Mouse (Mus musculus): ENCODE measurements around the gene Syt16. TPM values are rescaled to one million over a fixed set of nuclear protein-coding genes. Genes with fewer than 3 reads are reported as not detected.

Syt16 gene
- polyA plus RNA-seq, 1 experiment from 2014 or later, result 0.23 TPM

DNA sequence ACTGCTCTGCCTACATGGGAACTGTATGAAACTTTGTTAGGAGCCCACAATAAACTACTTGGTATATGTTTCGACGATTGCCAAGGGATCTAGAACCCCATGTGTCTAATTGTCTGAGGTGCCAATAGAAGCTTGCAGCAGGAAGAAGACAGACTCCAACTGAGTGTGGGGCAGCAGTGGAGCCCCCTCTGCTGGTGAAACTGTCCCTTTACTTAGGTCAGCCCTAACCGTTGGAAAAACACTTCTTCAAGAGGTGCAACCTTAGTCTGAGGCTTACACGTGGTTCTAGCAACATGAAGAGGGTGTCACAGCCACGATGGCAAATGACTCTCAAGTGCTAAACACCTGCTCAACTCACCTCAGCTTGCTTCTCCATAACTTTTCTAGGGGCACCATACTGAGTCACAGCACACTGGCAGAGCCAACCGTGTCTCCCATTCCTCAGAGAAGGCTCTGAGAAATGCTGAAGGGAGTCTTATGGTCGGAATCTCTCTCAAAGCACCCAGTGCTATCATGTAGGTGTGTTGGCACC, 17.3 kb downstream of the Syt16 start:
- H3K27me3 ChIP-seq (ENCODE audit: control insufficient read depth, insufficient read depth, low read length), result no peaks in the 10 kb centered on the region
- no peaks in the 10 kb centered on the region for H3K9me3 ChIP-seq (ENCODE audit: control insufficient read depth, low read length)
- no peak for ATAC-seq (ENCODE audit: insufficient number of reproducible peaks, insufficient read depth, low FRiP score, low read depth)
- H3K4me1 ChIP-seq (ENCODE audit: control insufficient read depth in 2 of 2, insufficient read depth in 2 of 2, low read length in 2 of 2), result peaks cover 0 to 9% of the 10 kb centered on the region in 2 experiments; a peak in 1 of 4 replicates
- H3K9ac ChIP-seq (ENCODE audit: low read length), result no peak overlapping the region
- no peak overlapping the region for H3K4me3 ChIP-seq (ENCODE audit: control insufficient read depth in 1 of 2, insufficient read depth in 1 of 2, low read depth in 1 of 2, low read length in 2 of 2)
- 55% methylated on average over 7 of the region's 7 CpGs for WGBS
- H3K4me2 ChIP-seq (ENCODE audit: low read length), result no peak overlapping the region
- H3K36me3 ChIP-seq (ENCODE audit: control insufficient read depth, insufficient read depth, low read length), result no peaks in the 10 kb centered on the region
- no peak overlapping the region for H3K27ac ChIP-seq (replicated peaks in 1 of 2; ENCODE audit: control insufficient read depth in 1 of 2, insufficient read depth in 1 of 2, low read depth in 2 of 2, low read length in 2 of 2)

GRCm38 (mm10) chr12:74015491-74015890, 18.0 kb downstream of the Syt16 start:
- 65% methylated on average over 5 of the region's 5 CpGs for WGBS
- Histone ChIP-seq H3K9me3 (ENCODE audit: control insufficient read depth, low read length) (no peaks in the 10 kb centered on the region), H3K4me3 (ENCODE audit: control insufficient read depth in 1 of 2, insufficient read depth in 1 of 2, low read depth in 1 of 2, low read length in 2 of 2) (no peak overlapping the region), H3K4me1 (ENCODE audit: control insufficient read depth in 2 of 2, insufficient read depth in 2 of 2, low read length in 2 of 2) (peaks cover 0 to 9% of the 10 kb centered on the region in 2 experiments; a peak in 1 of 4 replicates), H3K27ac (replicated peaks in 1 of 2; ENCODE audit: control insufficient read depth in 1 of 2, insufficient read depth in 1 of 2, low read depth in 2 of 2, low read length in 2 of 2) (no peak overlapping the region), H3K36me3 (ENCODE audit: control insufficient read depth, insufficient read depth, low read length) (no peaks in the 10 kb centered on the region), H3K9ac (ENCODE audit: low read length) (no peak overlapping the region), H3K27me3 (ENCODE audit: control insufficient read depth, insufficient read depth, low read length) (no peaks in the 10 kb centered on the region), H3K4me2 (ENCODE audit: low read length) (no peak overlapping the region)
- ATAC-seq (ENCODE audit: insufficient number of reproducible peaks, insufficient read depth, low FRiP score, low read depth), result no peak

DNA sequence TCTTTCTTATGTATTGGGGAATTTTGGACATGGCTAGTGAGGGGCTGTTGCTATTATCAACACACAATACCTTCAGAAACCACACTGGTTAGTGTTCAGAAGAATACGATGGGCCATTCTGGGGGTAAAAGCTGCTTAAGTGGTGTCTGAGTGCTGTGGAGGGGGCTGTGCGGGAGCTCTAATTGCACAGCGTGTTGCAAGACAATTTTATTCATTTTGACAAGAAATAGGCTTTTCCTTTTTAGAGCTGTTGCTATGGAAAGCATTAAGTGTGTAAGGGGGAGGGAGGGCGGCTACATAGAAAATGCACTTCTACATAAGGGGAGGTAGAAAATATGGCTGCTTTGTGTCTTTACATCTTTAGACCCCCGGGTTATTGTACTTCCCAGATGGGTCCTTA, 25.8 kb downstream of the Syt16 start:
- H3K4me3 ChIP-seq (ENCODE audit: control insufficient read depth in 1 of 2, insufficient read depth in 1 of 2, low read depth in 1 of 2, low read length in 2 of 2), result no peak overlapping the region
- H3K9me3 ChIP-seq (ENCODE audit: control insufficient read depth, low read length), result no peaks in the 10 kb centered on the region
- no peak for ATAC-seq (ENCODE audit: insufficient number of reproducible peaks, insufficient read depth, low FRiP score, low read depth)
- no peak overlapping the region for H3K4me2 ChIP-seq (ENCODE audit: low read length)
- no peak overlapping the region for H3K9ac ChIP-seq (ENCODE audit: low read length)
- H3K36me3 ChIP-seq (ENCODE audit: control insufficient read depth, insufficient read depth, low read length), result no peaks in the 10 kb centered on the region
- no peaks in the 10 kb centered on the region for H3K4me1 ChIP-seq (ENCODE audit: control insufficient read depth in 2 of 2, insufficient read depth in 2 of 2, low read length in 2 of 2)
- H3K27me3 ChIP-seq (ENCODE audit: control insufficient read depth, insufficient read depth, low read length), result no peaks in the 10 kb centered on the region
- WGBS, result 81% methylated on average over 5 of the region's 5 CpGs
- no peak overlapping the region for H3K27ac ChIP-seq (replicated peaks in 1 of 2; ENCODE audit: control insufficient read depth in 1 of 2, insufficient read depth in 1 of 2, low read depth in 2 of 2, low read length in 2 of 2)

GRCm38 (mm10) chr12:74024912-74025311, 27.5 kb downstream of the Syt16 start:
- no peak for ATAC-seq (ENCODE audit: insufficient number of reproducible peaks, insufficient read depth, low FRiP score, low read depth)
- Histone ChIP-seq H3K27me3 (ENCODE audit: control insufficient read depth, insufficient read depth, low read length) (no peaks in the 10 kb centered on the region), H3K4me1 (ENCODE audit: control insufficient read depth in 2 of 2, insufficient read depth in 2 of 2, low read length in 2 of 2) (no peaks in the 10 kb centered on the region), H3K27ac (replicated peaks in 1 of 2; ENCODE audit: control insufficient read depth in 1 of 2, insufficient read depth in 1 of 2, low read depth in 2 of 2, low read length in 2 of 2) (no peak overlapping the region), H3K4me2 (ENCODE audit: low read length) (no peak overlapping the region), H3K36me3 (ENCODE audit: control insufficient read depth, insufficient read depth, low read length) (no peaks in the 10 kb centered on the region), H3K4me3 (ENCODE audit: control insufficient read depth in 1 of 2, insufficient read depth in 1 of 2, low read depth in 1 of 2, low read length in 2 of 2) (no peak overlapping the region), H3K9ac (ENCODE audit: low read length) (no peak overlapping the region), H3K9me3 (ENCODE audit: control insufficient read depth, low read length) (no peaks in the 10 kb centered on the region)
- WGBS, result 86% methylated on average over 2 of the region's 2 CpGs

DNA sequence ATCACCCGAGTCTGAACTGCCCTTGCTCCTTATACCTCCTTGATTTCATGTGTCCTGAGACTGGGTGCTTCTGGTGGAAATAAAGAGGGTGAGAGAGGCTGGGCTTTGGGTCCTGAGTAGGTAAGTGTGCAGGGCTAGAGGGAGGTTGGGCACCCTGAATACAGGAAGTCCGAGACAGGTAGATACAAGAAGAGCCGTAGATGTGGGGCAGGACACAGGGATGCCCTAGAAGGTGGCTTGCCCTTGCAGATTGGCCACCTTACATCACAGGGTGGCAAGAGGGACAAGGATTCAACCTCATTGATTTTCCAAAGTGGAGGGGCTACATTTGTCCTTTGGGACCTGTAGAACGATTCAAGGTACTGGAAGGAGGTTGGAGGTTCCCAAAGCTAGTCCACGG, 45.8 kb downstream of the Syt16 start:
- no peaks in the 10 kb centered on the region for H3K36me3 ChIP-seq (ENCODE audit: control insufficient read depth, insufficient read depth, low read length)
- 81% methylated on average over 5 of the region's 5 CpGs for WGBS
- no peak for ATAC-seq (ENCODE audit: insufficient number of reproducible peaks, insufficient read depth, low FRiP score, low read depth)

GRCm38 (mm10) chr12:74043755-74044154, 46.3 kb downstream of the Syt16 start:
- no peak overlapping the region for H3K4me3 ChIP-seq (ENCODE audit: control insufficient read depth in 1 of 2, insufficient read depth in 1 of 2, low read depth in 1 of 2, low read length in 2 of 2)
- WGBS, result 64% methylated on average over 6 of the region's 6 CpGs
- H3K9me3 ChIP-seq (ENCODE audit: control insufficient read depth, low read length), result no peaks in the 10 kb centered on the region
- ATAC-seq (ENCODE audit: insufficient number of reproducible peaks, insufficient read depth, low FRiP score, low read depth), result no peak
- H3K4me1 ChIP-seq (ENCODE audit: control insufficient read depth in 2 of 2, insufficient read depth in 2 of 2, low read length in 2 of 2), result no peaks in the 10 kb centered on the region
- no peaks in the 10 kb centered on the region for H3K36me3 ChIP-seq (ENCODE audit: control insufficient read depth, insufficient read depth, low read length)
- no peaks in the 10 kb centered on the region for H3K27me3 ChIP-seq (ENCODE audit: control insufficient read depth, insufficient read depth, low read length)
- H3K27ac ChIP-seq (replicated peaks in 1 of 2; ENCODE audit: control insufficient read depth in 1 of 2, insufficient read depth in 1 of 2, low read depth in 2 of 2, low read length in 2 of 2), result no peak overlapping the region
- no peak overlapping the region for H3K4me2 ChIP-seq (ENCODE audit: low read length)
- no peak overlapping the region for H3K9ac ChIP-seq (ENCODE audit: low read length)

More for the DNA sequence above, 45.8 kb downstream of the Syt16 start:
- Histone ChIP-seq H3K9ac (ENCODE audit: low read length) (no peak overlapping the region), H3K4me3 (ENCODE audit: control insufficient read depth in 1 of 2, insufficient read depth in 1 of 2, low read depth in 1 of 2, low read length in 2 of 2) (no peak overlapping the region), H3K9me3 (ENCODE audit: control insufficient read depth, low read length) (no peaks in the 10 kb centered on the region), H3K27ac (replicated peaks in 1 of 2; ENCODE audit: control insufficient read depth in 1 of 2, insufficient read depth in 1 of 2, low read depth in 2 of 2, low read length in 2 of 2) (no peak overlapping the region), H3K4me2 (ENCODE audit: low read length) (no peak overlapping the region), H3K4me1 (ENCODE audit: control insufficient read depth in 2 of 2, insufficient read depth in 2 of 2, low read length in 2 of 2) (no peaks in the 10 kb centered on the region), H3K27me3 (ENCODE audit: control insufficient read depth, insufficient read depth, low read length) (no peaks in the 10 kb centered on the region)

GRCm38 (mm10) chr12:74044241-74044640, 46.8 kb downstream of the Syt16 start:
- Histone ChIP-seq H3K36me3 (ENCODE audit: control insufficient read depth, insufficient read depth, low read length) (no peaks in the 10 kb centered on the region), H3K9me3 (ENCODE audit: control insufficient read depth, low read length) (no peaks in the 10 kb centered on the region), H3K27me3 (ENCODE audit: control insufficient read depth, insufficient read depth, low read length) (no peaks in the 10 kb centered on the region), H3K4me2 (ENCODE audit: low read length) (no peak overlapping the region), H3K4me3 (ENCODE audit: control insufficient read depth in 1 of 2, insufficient read depth in 1 of 2, low read depth in 1 of 2, low read length in 2 of 2) (no peak overlapping the region), H3K4me1 (ENCODE audit: control insufficient read depth in 2 of 2, insufficient read depth in 2 of 2, low read length in 2 of 2) (no peaks in the 10 kb centered on the region), H3K27ac (replicated peaks in 1 of 2; ENCODE audit: control insufficient read depth in 1 of 2, insufficient read depth in 1 of 2, low read depth in 2 of 2, low read length in 2 of 2) (no peak overlapping the region), H3K9ac (ENCODE audit: low read length) (no peak overlapping the region)
- no peak for ATAC-seq (ENCODE audit: insufficient number of reproducible peaks, insufficient read depth, low FRiP score, low read depth)
- 71% methylated on average over 4 of the region's 4 CpGs for WGBS

DNA sequence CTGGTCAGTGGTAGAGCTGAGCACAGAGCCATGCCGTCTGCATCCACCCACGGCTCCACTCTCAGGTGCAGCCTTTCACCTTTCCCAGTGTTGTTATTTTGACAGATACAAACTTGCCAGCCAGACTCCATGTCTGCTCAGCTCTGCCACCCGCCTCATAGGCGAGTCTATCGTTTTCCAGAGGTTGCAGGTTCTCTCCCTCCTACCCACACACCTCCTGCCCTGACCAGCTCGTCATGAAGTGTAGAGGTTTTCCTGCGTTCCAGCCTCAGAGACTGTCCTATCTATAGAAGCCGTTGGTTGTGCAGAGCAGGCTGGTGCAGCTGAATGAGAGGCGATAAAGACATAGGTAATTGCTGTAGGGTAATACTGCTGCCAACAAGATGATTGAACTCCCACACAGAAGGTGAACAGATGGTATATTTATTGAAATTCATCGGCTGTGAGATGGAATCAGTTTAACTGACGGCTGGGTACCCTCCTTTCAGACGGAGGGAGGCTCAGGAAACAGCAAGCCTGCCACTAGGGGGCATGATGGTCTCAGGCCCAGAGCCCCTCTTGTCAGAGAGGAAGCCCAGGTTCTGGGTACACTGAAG, 58.0 kb downstream of the Syt16 start:
- 51% methylated on average over 12 of the region's 12 CpGs for WGBS

More for the DNA sequence above, 58.0 kb downstream of the Syt16 start:
- Histone ChIP-seq H3K27ac (replicated peaks in 1 of 2; ENCODE audit: control insufficient read depth in 1 of 2, insufficient read depth in 1 of 2, low read depth in 2 of 2, low read length in 2 of 2) (no peak overlapping the region), H3K4me1 (ENCODE audit: control insufficient read depth in 2 of 2, insufficient read depth in 2 of 2, low read length in 2 of 2) (no peaks in the 10 kb centered on the region), H3K4me2 (ENCODE audit: low read length) (no peak overlapping the region), H3K9me3 (ENCODE audit: control insufficient read depth, low read length) (no peaks in the 10 kb centered on the region), H3K27me3 (ENCODE audit: control insufficient read depth, insufficient read depth, low read length) (no peaks in the 10 kb centered on the region), H3K36me3 (ENCODE audit: control insufficient read depth, insufficient read depth, low read length) (no peaks in the 10 kb centered on the region), H3K4me3 (ENCODE audit: control insufficient read depth in 1 of 2, insufficient read depth in 1 of 2, low read depth in 1 of 2, low read length in 2 of 2) (no peak overlapping the region), H3K9ac (ENCODE audit: low read length) (no peak overlapping the region)
- no peak for ATAC-seq (ENCODE audit: insufficient number of reproducible peaks, insufficient read depth, low FRiP score, low read depth)

All from heart, embryonic 14.5 days (tissue).